Mouse (Mus musculus) liver, embryonic 16.5 days (tissue): ENCODE measurements around the gene Tfpi. TPM values are rescaled to one million over a fixed set of nuclear protein-coding genes. Genes with fewer than 3 reads are reported as not detected.
"Not testable (repeated sequence)": the region's sequence is repeated elsewhere in the genome, so short reads cannot be mapped to it uniquely, and the experiment has no call there.

ENCODE experiments used
- ATAC-seq: fragments of 200-750 bp; cut with Nextera tagmentation; 2 replicates; pipeline ENCODE4 v1.8.0; 2017; ENCODE audit warnings: low read depth, mild to moderate bottlenecking, moderate number of reproducible peaks, moderate library complexity
- H3K27ac ChIP-seq: fragments of 300-500 bp; sonication (generic); 2 replicates; pipeline ENCODE4 v1.5.1; 2014; ENCODE audit warnings: mild to moderate bottlenecking, low read length
- H3K27me3 ChIP-seq: fragments of 300-500 bp; sonication (generic); 2 replicates; pipeline ENCODE4 v1.6.1; 2014; ENCODE audit warnings: low read depth, low read length, mixed read lengths; ENCODE audit not compliant: control insufficient read depth, insufficient read depth
- H3K36me3 ChIP-seq: fragments of 300-500 bp; sonication (generic); 2 replicates; pipeline ENCODE4 v1.6.1; 2014; ENCODE audit warnings: mild to moderate bottlenecking; ENCODE audit not compliant: control insufficient read depth, insufficient read depth
- H3K4me1 ChIP-seq: fragments of 300-500 bp; sonication (generic); 2 replicates; pipeline ENCODE4 v1.6.1; 2014; ENCODE audit warnings: low read depth, low read length, mixed read lengths; ENCODE audit not compliant: control insufficient read depth
- H3K4me2 ChIP-seq: fragments of 300-500 bp; sonication (generic); 2 replicates; pipeline ENCODE4 v1.6.1; 2014; ENCODE audit warnings: low read depth, low read length, mixed read lengths
- H3K4me3 ChIP-seq: fragments of 300-500 bp; sonication (generic); 2 replicates; pipeline ENCODE4 v1.5.1; 2014; ENCODE audit warnings: low read depth, mild to moderate bottlenecking, low read length
- H3K9ac ChIP-seq: fragments of 300-500 bp; sonication (generic); 2 replicates; pipeline ENCODE4 v1.6.1; 2014; ENCODE audit warnings: low read depth, low read length
- H3K9me3 ChIP-seq: fragments of 300-500 bp; sonication (generic); replicated peaks from 2 replicates; pipeline ENCODE4 v1.6.1; 2016; ENCODE audit warnings: low read length; ENCODE audit not compliant: control insufficient read depth
- WGBS: fragments of 180-500 bp; shearing (Covaris S2); extraction: QIAGEN DNeasy Blood & Tissue Kit; methylation state at CpG from one replicate; pipeline ENCODE4 v1.1.7; 2014; ENCODE audit not compliant: insufficient replicate concordance; 5-methylcytosine and 5-hydroxymethylcytosine counted together
- polyA plus RNA-seq: library from polyadenylated mRNA; unstranded; fragments of >200 nt; fragmentation: Nextera tagmentation; extraction: Ambion mirVana; gene quantifications from 2 replicates; pipeline ENCODE4 v1.2.1, GENCODE M21; 2015

The Tfpi gene
- polyA plus RNA-seq, 1 experiment from 2014 or later = 15.5 TPM

- no peak for ATAC-seq
- H3K4me2 ChIP-seq = no peak overlapping the region
- no peak overlapping the region for H3K27ac ChIP-seq
Observed at GRCm38 (mm10) chr2:84389075-84389474, 87.5 kb downstream of the Tfpi start.

GRCm38 (mm10) chr2:84388537-84388936 lies 88.0 kb downstream of the Tfpi start:
- WGBS = 65% methylated on average over 14 of the region's 14 CpGs
- not testable (repeated sequence) for ATAC-seq, H3K27ac ChIP-seq, H3K9me3 ChIP-seq, H3K36me3 ChIP-seq, H3K9ac ChIP-seq, H3K4me2 ChIP-seq, H3K27me3 ChIP-seq, H3K4me3 ChIP-seq, H3K4me1 ChIP-seq

More at GRCm38 (mm10) chr2:84389075-84389474, 87.5 kb downstream of the Tfpi start:
- peaks cover 4% of the 10 kb centered on the region for H3K4me1 ChIP-seq
- H3K9me3 ChIP-seq = no peaks in the 10 kb centered on the region
- no peaks in the 10 kb centered on the region for H3K27me3 ChIP-seq
- H3K9ac ChIP-seq = no peak overlapping the region
- no peaks in the 10 kb centered on the region for H3K36me3 ChIP-seq
- no peak overlapping the region for H3K4me3 ChIP-seq

- H3K9me3 ChIP-seq = no peaks in the 10 kb centered on the region
- peak overlapping the region; percentile 34; the same call in 1 of the 2 replicates for H3K9ac ChIP-seq
- H3K27ac ChIP-seq = peak overlapping the region; percentile 64; the same call in 1 of the 2 replicates
- peaks cover 12% of the 10 kb centered on the region for H3K4me1 ChIP-seq
- H3K36me3 ChIP-seq = no peaks in the 10 kb centered on the region
- no peak for ATAC-seq
- H3K4me3 ChIP-seq = peak overlapping the region; percentile 37
- 51% methylated on average over 7 of the region's 7 CpGs for WGBS
- no peaks in the 10 kb centered on the region for H3K27me3 ChIP-seq
- H3K4me2 ChIP-seq = peak overlapping the region; percentile 53
Observed at GRCm38 (mm10) chr2:84388023-84388416, 88.6 kb downstream of the Tfpi start.

GRCm38 (mm10) chr2:84387394-84388022 lies 89.1 kb downstream of the Tfpi start:
- no peaks in the 10 kb centered on the region for H3K27me3 ChIP-seq
- 25% methylated on average over 11 of the region's 11 CpGs for WGBS
- peak overlapping the region; percentile 37 for H3K4me3 ChIP-seq
- no peak for ATAC-seq
- H3K4me1 ChIP-seq = peaks cover 12% of the 10 kb centered on the region
- H3K36me3 ChIP-seq = no peaks in the 10 kb centered on the region
- H3K9me3 ChIP-seq = no peaks in the 10 kb centered on the region
- H3K4me2 ChIP-seq = peak overlapping the region; percentile 53
- peak overlapping the region; percentile 34 for H3K9ac ChIP-seq
- peak overlapping the region; percentile 64; the same call in 1 of the 2 replicates for H3K27ac ChIP-seq

- Histone ChIP-seq H3K4me3 (peak overlapping the region; percentile 37), H3K36me3 (no peaks in the 10 kb centered on the region), H3K4me1 (peaks cover 12% of the 10 kb centered on the region), H3K27me3 (no peaks in the 10 kb centered on the region), H3K4me2 (peak overlapping the region; percentile 53), H3K9me3 (no peaks in the 10 kb centered on the region), H3K27ac (0 out of 2 replicates have a peak overlapping the region, but pooled peaks have one; percentile 26), H3K9ac (no peak overlapping the region)
- no peak for ATAC-seq
- 61% methylated on average over 18 of the region's 18 CpGs for WGBS
Observed at GRCm38 (mm10) chr2:84386563-84387393, 89.8 kb downstream of the Tfpi start.

GRCm38 (mm10) chr2:84384911-84385693 lies 91.5 kb downstream of the Tfpi start:
- Histone ChIP-seq H3K27ac (no peak overlapping the region), H3K27me3 (no peaks in the 10 kb centered on the region), H3K9me3 (no peaks in the 10 kb centered on the region), H3K9ac (no peak overlapping the region), H3K4me3 (no peak overlapping the region), H3K36me3 (no peaks in the 10 kb centered on the region), H3K4me1 (peaks cover 12% of the 10 kb centered on the region), H3K4me2 (no peak overlapping the region)
- ATAC-seq = peak; percentile 85
- 36% methylated on average over 6 of the region's 6 CpGs for WGBS

- ATAC-seq = peak; percentile 22; the same call in 1 of the 2 replicates
- WGBS = 52% methylated on average over 4 of the region's 4 CpGs
Observed at GRCm38 (mm10) chr2:84383828-84384227, 92.7 kb downstream of the Tfpi start.

More at GRCm38 (mm10) chr2:84383828-84384227, 92.7 kb downstream of the Tfpi start:
- H3K27ac ChIP-seq = no peak overlapping the region
- no peaks in the 10 kb centered on the region for H3K36me3 ChIP-seq
- no peak overlapping the region for H3K9ac ChIP-seq
- no peaks in the 10 kb centered on the region for H3K9me3 ChIP-seq
- H3K4me1 ChIP-seq = peaks cover 12% of the 10 kb centered on the region
- no peak overlapping the region for H3K4me2 ChIP-seq
- H3K27me3 ChIP-seq = no peaks in the 10 kb centered on the region
- H3K4me3 ChIP-seq = no peak overlapping the region
